Mouse (Mus musculus) erythroblast, embryonic 14.5 days (primary cell): ENCODE measurements around the gene Btrc. TPM values are rescaled to one million over a fixed set of nuclear protein-coding genes. Genes with fewer than 3 reads are reported as not detected.

Experiments used
- H3K27me3 ChIP-seq: 2 replicates; pipeline ENCODE4 v1.6.1; 2012; ENCODE audit warnings: inconsistent platforms; ENCODE audit not compliant: control insufficient read depth
- H3K36me3 ChIP-seq: 2 replicates; pipeline ENCODE4 v1.6.1; 2012; ENCODE audit warnings: mild to moderate bottlenecking, inconsistent platforms; ENCODE audit not compliant: control insufficient read depth
- H3K4me1 ChIP-seq: 2 replicates; pipeline ENCODE4 v1.6.1; 2012; ENCODE audit warnings: inconsistent platforms; ENCODE audit not compliant: control insufficient read depth
- H3K4me3 ChIP-seq: replicated peaks from 2 replicates; pipeline ENCODE3; 2012; ENCODE audit warnings: moderate library complexity, mild to moderate bottlenecking, inconsistent platforms
- H3K9me3 ChIP-seq: 2 replicates; pipeline ENCODE4 v1.6.1; 2012; ENCODE audit warnings: low read length, inconsistent platforms, mixed read lengths; ENCODE audit not compliant: control insufficient read depth
- GATA1 ChIP-seq: IDR thresholded peaks from 2 replicates; pipeline ENCODE4 v1.6.1; 2012; ENCODE audit warnings: low read length, inconsistent platforms, mixed read lengths
- TAL1 ChIP-seq: IDR thresholded peaks from 3 replicates; pipeline ENCODE4 v1.6.1; 2012; ENCODE audit warnings: low read length, inconsistent platforms, mixed read lengths
- polyA plus RNA-seq: library from polyadenylated mRNA; stranded (reverse); fragments of >175 nt; gene quantifications from 2 replicates; pipeline ENCODE4 v1.2.3, GENCODE M21; 2012

Gene Btrc
- polyA plus RNA-seq, 1 experiment = 6.4 TPM

GRCm38 (mm10) chr19:45458702-45459101 is 95.2 kb downstream of the Btrc start:
- H3K27me3 ChIP-seq = no peaks in the 10 kb centered on the region
- peaks cover 14% of the 10 kb centered on the region for H3K4me1 ChIP-seq
- H3K4me3 ChIP-seq = no peak overlapping the region
- H3K9me3 ChIP-seq = no peaks in the 10 kb centered on the region
- H3K36me3 ChIP-seq = peaks cover 98% of the 10 kb centered on the region
- no peak for TF ChIP-seq TAL1
- no peak for TF ChIP-seq GATA1

GRCm38 (mm10) chr19:45459931-45460665 is 96.6 kb downstream of the Btrc start:
- Histone ChIP-seq H3K36me3 (peaks cover 97% of the 10 kb centered on the region), H3K4me3 (no peak overlapping the region), H3K9me3 (no peaks in the 10 kb centered on the region), H3K27me3 (no peaks in the 10 kb centered on the region), H3K4me1 (peaks cover 13% of the 10 kb centered on the region)
- TF ChIP-seq TAL1 = no peak
- TF ChIP-seq GATA1 = no peak

GRCm38 (mm10) chr19:45460749-45461736 is 97.5 kb downstream of the Btrc start:
- Histone ChIP-seq H3K9me3 (no peaks in the 10 kb centered on the region), H3K27me3 (no peaks in the 10 kb centered on the region), H3K36me3 (peaks cover 98% of the 10 kb centered on the region), H3K4me3 (no peak overlapping the region), H3K4me1 (peaks cover 11% of the 10 kb centered on the region)
- TF ChIP-seq TAL1 = no peak
- no peak for TF ChIP-seq GATA1

- Histone ChIP-seq H3K9me3 (no peaks in the 10 kb centered on the region), H3K4me1 (peaks cover 3% of the 10 kb centered on the region; the same call in 1 of the 2 replicates), H3K36me3 (peaks cover 99% of the 10 kb centered on the region), H3K27me3 (no peaks in the 10 kb centered on the region), H3K4me3 (no peak overlapping the region)
- no peak for TF ChIP-seq TAL1
- no peak for TF ChIP-seq GATA1
Measured at GRCm38 (mm10) chr19:45469760-45470159, 106.2 kb downstream of the Btrc start.

- no peaks in the 10 kb centered on the region for H3K9me3 ChIP-seq
- no peaks in the 10 kb centered on the region for H3K27me3 ChIP-seq
- no peak overlapping the region for H3K4me3 ChIP-seq
- H3K36me3 ChIP-seq = peaks cover 98% of the 10 kb centered on the region
- TF ChIP-seq GATA1 = no peak
- TF ChIP-seq TAL1 = no peak
- peaks cover 2% of the 10 kb centered on the region; the same call in 1 of the 2 replicates for H3K4me1 ChIP-seq
Measured at GRCm38 (mm10) chr19:45472691-45473520, 109.4 kb downstream of the Btrc start.

- Histone ChIP-seq H3K9me3 (no peaks in the 10 kb centered on the region), H3K36me3 (peaks cover 95% of the 10 kb centered on the region), H3K27me3 (no peaks in the 10 kb centered on the region), H3K4me1 (no peaks in the 10 kb centered on the region), H3K4me3 (no peak overlapping the region)
- TF ChIP-seq TAL1 (no peak), GATA1 (no peak)
Measured at GRCm38 (mm10) chr19:45474686-45475085, 111.2 kb downstream of the Btrc start.

GRCm38 (mm10) chr19:45475928-45476553 is 112.5 kb downstream of the Btrc start:
- TF ChIP-seq TAL1 (no peak), GATA1 (no peak)
- no peaks in the 10 kb centered on the region for H3K27me3 ChIP-seq

GRCm38 (mm10) chr19:45479548-45479947 is 116.0 kb downstream of the Btrc start:
- Histone ChIP-seq H3K4me1 (no peaks in the 10 kb centered on the region), H3K27me3 (no peaks in the 10 kb centered on the region), H3K4me3 (no peak overlapping the region), H3K9me3 (no peaks in the 10 kb centered on the region), H3K36me3 (peaks cover 81% of the 10 kb centered on the region)
- TF ChIP-seq GATA1 (no peak), TAL1 (no peak)

More at GRCm38 (mm10) chr19:45475928-45476553, 112.5 kb downstream of the Btrc start:
- no peaks in the 10 kb centered on the region for H3K4me1 ChIP-seq
- no peaks in the 10 kb centered on the region for H3K9me3 ChIP-seq
- peaks cover 95% of the 10 kb centered on the region for H3K36me3 ChIP-seq
- no peak overlapping the region for H3K4me3 ChIP-seq
